Mouse (Mus musculus) embryonic fibroblast, embryonic 13.5 days (primary cell): ENCODE results near the gene Srp72.

Experiments used
- CTCF ChIP-seq: IDR thresholded peaks from 2 replicates; pipeline ENCODE4 v1.5.1; 2011; ENCODE audit warnings: mild to moderate bottlenecking, control low read depth, low read length, moderate library complexity, borderline replicate concordance; ENCODE audit not compliant: insufficient read depth
- POLR2A ChIP-seq: IDR thresholded peaks from 2 replicates; pipeline ENCODE4 v1.6.1; 2011; ENCODE audit warnings: low read depth, mild to moderate bottlenecking, control low read depth, low read length, moderate library complexity

DNA sequence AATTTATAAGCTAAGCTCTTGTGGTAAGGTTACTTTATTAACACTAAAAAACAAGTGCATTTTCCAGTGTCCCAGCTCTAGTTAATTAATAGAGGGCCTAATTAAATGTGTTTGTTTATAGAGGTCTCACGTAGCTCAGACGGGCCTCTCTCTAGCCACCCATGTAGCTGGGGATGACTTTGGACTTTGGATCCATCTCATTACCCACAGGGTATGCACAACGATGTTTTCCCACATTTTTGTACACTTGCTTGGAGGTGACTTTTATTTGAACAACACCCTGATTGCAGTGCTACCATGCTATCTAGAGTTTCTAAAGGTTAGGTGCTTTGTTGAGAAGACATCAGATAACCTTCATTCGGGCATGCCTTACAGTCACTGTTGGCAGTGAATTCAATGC, 32.0 kb upstream of the Srp72 start:
- TF ChIP-seq CTCF (no peak), POLR2A (no peak)
